Mouse (Mus musculus) kidney, postnatal 0 days (tissue): ENCODE measurements around the gene Creg2. TPM values are rescaled to one million over a fixed set of nuclear protein-coding genes. Genes with fewer than 3 reads are reported as not detected.

Experiments used
- ATAC-seq: fragments of 200-750 bp; cut with Nextera tagmentation; replicated peaks from 2 replicates; pipeline ENCODE4 v1.8.0; 2017; ENCODE audit warnings: low read depth, moderate number of reproducible peaks, moderate TSS enrichment, moderate library complexity; ENCODE audit not compliant: low FRiP score
- DNase-seq: peaks from one replicate; pipeline ENCODE4 v3.0.0-alpha.2; 2016; ENCODE audit warnings: low spot score
- H3K27ac ChIP-seq: fragments of 300-500 bp; sonication (generic); 2 replicates; pipeline ENCODE4 v1.5.1; 2014; ENCODE audit warnings: mild to moderate bottlenecking
- H3K27me3 ChIP-seq: fragments of 300-500 bp; sonication (generic); 2 replicates; pipeline ENCODE4 v1.6.1; 2014; ENCODE audit warnings: low read length, mixed read lengths; ENCODE audit not compliant: insufficient read depth
- H3K36me3 ChIP-seq: fragments of 300-500 bp; sonication (generic); 2 replicates; pipeline ENCODE4 v1.6.1; 2014; ENCODE audit warnings: low read length, mixed read lengths; ENCODE audit not compliant: insufficient read depth
- H3K4me1 ChIP-seq: fragments of 300-500 bp; sonication (generic); replicated peaks from 2 replicates; pipeline ENCODE4 v1.6.1; 2014; ENCODE audit warnings: antibody characterized with exemption, low read length, mixed read lengths; ENCODE audit not compliant: insufficient read depth
- H3K4me2 ChIP-seq: fragments of 300-500 bp; sonication (generic); 2 replicates; pipeline ENCODE4 v1.6.1; 2014; ENCODE audit warnings: mild to moderate bottlenecking, low read length, moderate library complexity, mixed read lengths
- H3K4me3 ChIP-seq: fragments of 300-500 bp; sonication (generic); replicated peaks from 2 replicates; pipeline ENCODE4 v1.5.1; 2014; ENCODE audit warnings: low read depth, low read length
- H3K9ac ChIP-seq: fragments of 300-500 bp; sonication (generic); 2 replicates; pipeline ENCODE4 v1.6.1; 2014; ENCODE audit warnings: low read depth, low read length
- H3K9me3 ChIP-seq: fragments of 300-500 bp; sonication (generic); replicated peaks from 2 replicates; pipeline ENCODE4 v1.6.1; 2016; ENCODE audit warnings: low read length, inconsistent platforms, mixed read lengths
- CTCF ChIP-seq: IDR thresholded peaks from 2 replicates; pipeline ENCODE4 v1.5.1; 2016; ENCODE audit warnings: antibody characterized with exemption, low read depth, mild to moderate bottlenecking, moderate library complexity
- WGBS: fragments of 180-500 bp; shearing (Covaris S2); extraction: QIAGEN DNeasy Blood & Tissue Kit; methylation state at CpG from one replicate; pipeline ENCODE4 v1.1.7; 2014; 5-methylcytosine and 5-hydroxymethylcytosine counted together
- polyA plus RNA-seq: library from polyadenylated mRNA; unstranded; fragments of >200 nt; fragmentation: Nextera tagmentation; extraction: Ambion mirVana; gene quantifications from 2 replicates; pipeline ENCODE4 v1.2.1, GENCODE M21; 2015

Creg2 gene
- polyA plus RNA-seq, 1 experiment from 2014 or later, result 0.05 TPM

DNA sequence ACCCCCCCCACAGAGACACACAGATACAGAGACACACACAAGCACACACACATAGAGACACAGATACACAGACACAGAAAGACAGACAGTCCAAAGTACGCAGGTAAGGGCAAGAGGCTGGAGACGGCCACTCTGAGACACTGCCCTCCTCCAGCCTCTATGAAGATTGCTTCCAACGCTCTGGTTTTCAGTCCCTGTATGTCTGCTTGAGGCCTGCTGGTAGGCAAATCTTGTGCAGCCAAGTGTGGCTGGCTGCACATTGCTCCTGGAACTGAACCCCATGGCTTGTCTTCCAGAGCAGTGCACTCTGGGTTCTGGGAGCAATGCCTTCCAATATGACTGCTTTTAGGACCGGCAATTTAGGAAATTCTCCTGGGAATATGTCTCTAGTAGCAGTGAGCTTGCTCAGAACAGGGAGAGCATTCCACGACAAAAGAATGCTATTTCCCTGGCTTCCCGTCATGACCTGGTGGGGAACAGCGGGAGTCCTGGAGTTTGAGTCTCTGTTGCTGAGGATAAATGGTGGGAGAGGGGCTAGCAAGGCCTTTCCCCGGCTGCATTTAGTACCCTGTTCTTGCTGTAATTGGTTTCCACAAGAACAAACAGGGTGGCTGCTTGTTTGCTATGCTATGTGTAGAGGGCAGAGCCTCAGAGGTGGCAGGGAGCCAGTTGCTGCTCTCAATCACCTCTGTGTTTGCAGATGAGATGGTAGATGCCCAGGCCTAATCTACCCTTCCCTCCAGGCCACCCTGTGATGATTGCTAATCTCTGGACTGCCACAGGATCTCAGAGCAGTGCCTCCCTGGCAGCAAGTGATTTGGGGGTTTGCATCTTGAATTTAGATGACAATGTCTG is 5.1 kb downstream of the Creg2 start:
- H3K27me3 ChIP-seq, result peaks cover 13% of the 10 kb centered on the region; the same call in 1 of the 2 replicates
- ATAC-seq (peak; percentile 67; the same call in 1 of the 2 replicates), DNase-seq (peak; percentile 32)
- no peaks in the 10 kb centered on the region for H3K9me3 ChIP-seq
- no peak overlapping the region for H3K4me3 ChIP-seq
- no peak for TF ChIP-seq CTCF
- no peak overlapping the region for H3K9ac ChIP-seq
- H3K36me3 ChIP-seq, result no peaks in the 10 kb centered on the region
- no peak overlapping the region for H3K27ac ChIP-seq
- H3K4me2 ChIP-seq, result no peak overlapping the region
- 44% methylated on average over 8 of the region's 8 CpGs for whole genome bisulfite sequencing
- H3K4me1 ChIP-seq, result peaks cover 6% of the 10 kb centered on the region

DNA sequence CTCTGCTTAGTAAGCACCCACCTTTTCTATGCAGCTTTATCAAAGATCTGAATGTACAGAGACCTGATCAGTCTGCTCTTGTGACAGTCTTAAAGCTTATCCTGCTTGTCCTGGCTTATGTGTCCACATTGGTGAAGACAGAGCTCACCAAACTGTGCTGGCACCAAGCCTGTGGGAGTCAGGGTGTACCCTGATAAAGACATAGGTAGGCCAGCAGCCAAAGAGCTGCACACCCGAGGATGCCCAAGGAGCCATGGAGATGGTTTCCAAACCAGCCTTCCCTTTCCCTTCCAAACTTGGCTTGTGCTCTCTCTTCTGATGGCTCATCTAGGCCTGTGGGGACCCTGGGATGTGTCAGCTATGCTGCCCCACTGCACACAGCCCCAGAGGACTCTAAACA is 6.9 kb downstream of the Creg2 start:
- WGBS, result 55% methylated on average over 1 of the region's 1 CpGs
- H3K4me3 ChIP-seq, result no peak overlapping the region
- DNase-seq (no peak), ATAC-seq (no peak)
- no peaks in the 10 kb centered on the region for H3K9me3 ChIP-seq
- TF ChIP-seq CTCF, result no peak
- H3K9ac ChIP-seq, result no peak overlapping the region
- H3K27ac ChIP-seq, result no peak overlapping the region
- H3K27me3 ChIP-seq, result 0 out of 2 replicates have a peak, but pooled peaks cover 4% of the 10 kb centered on the region
- no peak overlapping the region for H3K4me2 ChIP-seq
- no peaks in the 10 kb centered on the region for H3K36me3 ChIP-seq
- no peaks in the 10 kb centered on the region for H3K4me1 ChIP-seq

DNA sequence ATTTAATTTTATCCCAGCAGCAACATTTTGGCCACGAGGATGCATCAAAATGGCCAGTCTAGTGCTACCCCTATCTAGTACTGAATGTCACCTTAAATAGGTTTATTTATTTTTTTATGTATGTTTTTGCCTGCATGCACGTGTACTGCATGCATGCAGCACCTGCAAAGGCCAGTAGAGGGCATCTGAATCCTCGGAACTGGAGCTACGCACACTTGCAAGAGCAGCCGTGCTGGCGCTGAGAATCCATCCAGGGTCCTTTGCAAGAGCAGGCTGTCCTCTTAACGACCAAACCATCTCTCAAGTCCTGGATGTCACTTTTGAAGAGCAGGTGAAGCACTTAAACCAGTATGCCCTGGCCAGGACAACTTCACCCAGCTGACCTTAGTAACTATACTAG is 9.6 kb downstream of the Creg2 start:
- Histone ChIP-seq H3K9ac (no peak overlapping the region), H3K27me3 (no peaks in the 10 kb centered on the region), H3K27ac (no peak overlapping the region), H3K4me2 (no peak overlapping the region), H3K4me3 (no peak overlapping the region), H3K4me1 (no peaks in the 10 kb centered on the region), H3K9me3 (no peaks in the 10 kb centered on the region), H3K36me3 (no peaks in the 10 kb centered on the region)
- DNase-seq, result no peak
- ATAC-seq, result no peak
- TF ChIP-seq CTCF, result no peak; the same call in 1 of the 2 replicates
- 89% methylated on average over 7 of the region's 7 CpGs for WGBS

DNA sequence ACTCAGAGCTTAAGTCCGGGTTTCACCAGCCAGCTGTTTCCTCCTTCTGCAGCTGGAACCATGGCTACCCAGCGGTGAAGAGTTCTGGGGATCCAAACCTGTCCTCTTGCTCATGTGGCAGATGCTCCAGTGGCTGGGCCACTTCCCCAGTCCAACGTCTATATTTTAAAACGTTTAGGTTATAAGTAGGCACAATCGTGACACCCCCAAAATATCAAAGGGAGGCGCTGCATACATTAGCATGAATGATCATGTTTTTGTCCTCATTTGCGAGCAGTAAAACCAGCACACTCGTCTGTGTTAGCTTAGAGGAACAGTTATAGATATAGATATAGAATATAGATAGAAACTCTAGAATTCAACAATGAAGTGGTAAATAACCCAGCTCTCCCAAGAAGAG is 14.1 kb downstream of the Creg2 start:
- H3K4me1 ChIP-seq, result no peaks in the 10 kb centered on the region
- no peak overlapping the region for H3K4me3 ChIP-seq
- H3K4me2 ChIP-seq, result no peak overlapping the region
- TF ChIP-seq CTCF, result no peak
- H3K27me3 ChIP-seq, result peaks cover 3% of the 10 kb centered on the region; the same call in 1 of the 2 replicates
- WGBS, result 55% methylated on average over 8 of the region's 8 CpGs
- H3K27ac ChIP-seq, result no peak overlapping the region
- ATAC-seq, result no peak
- H3K9me3 ChIP-seq, result no peaks in the 10 kb centered on the region
- DNase-seq, result no peak
- H3K36me3 ChIP-seq, result no peaks in the 10 kb centered on the region
- no peak overlapping the region for H3K9ac ChIP-seq

DNA sequence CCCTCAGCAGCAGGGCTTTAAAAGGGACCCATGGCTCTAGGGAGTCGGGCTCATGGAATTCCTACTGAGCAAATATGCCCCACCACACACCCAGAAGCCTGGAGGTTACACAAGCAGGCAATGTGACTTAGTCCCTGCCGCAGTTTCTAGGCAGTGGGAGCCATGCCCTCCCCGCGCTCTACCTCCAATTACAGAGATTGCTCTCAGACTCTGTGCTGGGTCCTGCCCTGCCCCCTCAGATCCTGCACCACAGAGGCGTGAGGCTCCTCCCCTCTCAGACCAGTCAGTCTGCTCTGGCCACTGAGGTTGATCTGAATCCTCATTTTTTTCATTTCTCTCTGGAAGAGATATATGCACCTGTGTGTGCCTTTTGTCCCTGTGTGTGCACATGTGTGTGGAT is 14.6 kb downstream of the Creg2 start:
- DNase-seq, result no peak
- H3K36me3 ChIP-seq, result no peaks in the 10 kb centered on the region
- H3K4me3 ChIP-seq, result no peak overlapping the region
- no peak overlapping the region for H3K4me2 ChIP-seq
- H3K9ac ChIP-seq, result no peak overlapping the region
- ATAC-seq, result 0 out of 2 replicates have a peak, but pooled peaks have one; percentile 59
- peaks cover 3% of the 10 kb centered on the region; the same call in 1 of the 2 replicates for H3K27me3 ChIP-seq
- no peaks in the 10 kb centered on the region for H3K9me3 ChIP-seq
- WGBS, result 5% methylated on average over 5 of the region's 5 CpGs
- H3K27ac ChIP-seq, result no peak overlapping the region
- TF ChIP-seq CTCF, result no peak
- no peaks in the 10 kb centered on the region for H3K4me1 ChIP-seq

DNA sequence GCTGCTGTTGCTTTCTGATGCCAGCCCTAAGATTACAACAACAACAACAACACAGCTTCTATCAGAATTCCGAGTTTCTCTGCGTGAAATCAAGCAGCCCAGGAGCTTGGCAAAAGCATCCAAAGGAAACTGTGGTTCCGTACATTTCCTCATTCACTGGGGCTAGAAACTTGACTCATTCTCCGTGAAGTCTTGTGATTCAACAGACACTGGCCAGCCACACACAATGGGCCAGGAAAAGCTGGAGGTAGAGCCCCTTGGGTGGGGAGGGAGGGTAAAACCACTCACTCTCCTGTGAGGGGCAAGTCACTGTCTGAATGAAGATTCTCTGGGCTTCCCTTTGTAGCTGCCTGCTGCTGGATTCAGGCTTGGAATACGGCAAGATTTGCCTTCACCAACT is 15.1 kb downstream of the Creg2 start:
- Histone ChIP-seq H3K9me3 (no peaks in the 10 kb centered on the region), H3K9ac (no peak overlapping the region), H3K27ac (no peak overlapping the region), H3K4me2 (no peak overlapping the region), H3K4me1 (no peaks in the 10 kb centered on the region), H3K27me3 (peaks cover 3% of the 10 kb centered on the region; the same call in 1 of the 2 replicates), H3K4me3 (no peak overlapping the region), H3K36me3 (no peaks in the 10 kb centered on the region)
- no peak for ATAC-seq
- WGBS, result 42% methylated on average over 5 of the region's 5 CpGs
- DNase-seq, result no peak
- TF ChIP-seq CTCF, result no peak
